Mouse (Mus musculus) myocyte (in vitro differentiated cells): Measurements from ENCODE around the gene Mrtfb. TPM values are rescaled to one million over a fixed set of nuclear protein-coding genes. Genes with fewer than 3 reads are reported as not detected.

ENCODE experiments used
- H3K27me3 ChIP-seq: one replicate; pipeline ENCODE4 v1.6.1; 2011; ENCODE audit not compliant: control insufficient read depth, insufficient read depth, insufficient read length
- H3K36me3 ChIP-seq: one replicate; pipeline ENCODE4 v1.6.1; 2011; ENCODE audit not compliant: control insufficient read depth, insufficient read depth
- H3K4me2 ChIP-seq: one replicate; pipeline ENCODE4 v1.6.1; 2011; ENCODE audit warnings: low read depth, control low read depth
- H3K4me3 ChIP-seq: one replicate; pipeline ENCODE4 v1.5.1; 2011; ENCODE audit warnings: mild to moderate bottlenecking, control low read depth, moderate library complexity
- H3K79me2 ChIP-seq: one replicate; pipeline ENCODE4 v1.6.1; 2011; ENCODE audit not compliant: control insufficient read depth, insufficient read depth
- H3ac ChIP-seq: one replicate; pipeline ENCODE4 v1.6.1; 2011; ENCODE audit not compliant: control insufficient read depth, insufficient read length
- CEBPB ChIP-seq: IDR thresholded peaks from 2 replicates; pipeline ENCODE4 v1.6.1; 2011; ENCODE audit warnings: mild to moderate bottlenecking, moderate library complexity; ENCODE audit not compliant: poor library complexity, insufficient read depth, severe bottlenecking
- E2F4 ChIP-seq: IDR thresholded peaks from one replicate; pipeline ENCODE4 v1.6.1; 2011; ENCODE audit warnings: mild to moderate bottlenecking, control low read depth, moderate library complexity; ENCODE audit not compliant: insufficient read depth
- MAX ChIP-seq: IDR thresholded peaks from one replicate; pipeline ENCODE4 v1.6.1; 2011; ENCODE audit warnings: low read depth, mild to moderate bottlenecking, control low read depth
- MYOD1 ChIP-seq, 3 experiments: IDR thresholded peaks; one replicate each; pipeline ENCODE4 v1.6.1; 2011; ENCODE audit warnings: control low read depth in 2 of 3, low read depth in 2 of 3, mild to moderate bottlenecking in 2 of 3, moderate library complexity in 1 of 3; ENCODE audit not compliant: insufficient read length in 2 of 3, control insufficient read depth in 1 of 3
- MYOG ChIP-seq, 3 experiments: IDR thresholded peaks; one replicate each; pipeline ENCODE4 v1.6.1; 2011; ENCODE audit warnings: control low read depth in 2 of 3, low read depth in 2 of 3, mild to moderate bottlenecking in 2 of 3; ENCODE audit not compliant: insufficient read length in 2 of 3, control insufficient read depth in 1 of 3, insufficient read depth in 1 of 3
- POLR2A ChIP-seq: IDR thresholded peaks from one replicate; pipeline ENCODE4 v1.6.1; 2011; ENCODE audit warnings: low read depth, mild to moderate bottlenecking, control low read depth, moderate library complexity; ENCODE audit not compliant: insufficient read length
- POLR2AphosphoS2 ChIP-seq: IDR thresholded peaks from one replicate; pipeline ENCODE4 v1.6.1; 2011; ENCODE audit warnings: low read depth, control low read depth; ENCODE audit not compliant: insufficient read length
- REST ChIP-seq: IDR thresholded peaks from one replicate; pipeline ENCODE4 v1.6.1; 2011; ENCODE audit warnings: mild to moderate bottlenecking, control low read depth, moderate library complexity; ENCODE audit not compliant: insufficient read depth, insufficient read length
- SRF ChIP-seq: IDR thresholded peaks from one replicate; pipeline ENCODE4 v1.6.1; 2011; ENCODE audit warnings: low read depth; ENCODE audit not compliant: control insufficient read depth, insufficient read length
- TCF12 ChIP-seq: IDR thresholded peaks from one replicate; pipeline ENCODE4 v1.6.1; 2011; ENCODE audit warnings: mild to moderate bottlenecking, control low read depth; ENCODE audit not compliant: poor library complexity, insufficient read depth, severe bottlenecking
- TCF3 ChIP-seq: IDR thresholded peaks from one replicate; pipeline ENCODE4 v1.6.1; 2011; ENCODE audit warnings: low read depth, control low read depth; ENCODE audit not compliant: insufficient read length
- USF1 ChIP-seq: IDR thresholded peaks from one replicate; pipeline ENCODE4 v1.6.1; 2011; ENCODE audit warnings: low read depth, mild to moderate bottlenecking, control low read depth, moderate library complexity
- polyA plus RNA-seq: library from polyadenylated mRNA; unstranded; fragments of >200 nt; fragmentation: generic; extraction: Trizol; gene quantifications from one replicate; pipeline ENCODE4 v1.2.1, GENCODE M21; 2012; ENCODE audit warnings: missing spikeins

The Mrtfb gene
- polyA plus RNA-seq, 1 experiment = 5.2 TPM

GRCm38 (mm10) chr16:13306065-13306695 is 49.9 kb downstream of the Mrtfb start:
- Histone ChIP-seq H3K27me3 (no peaks in the 10 kb centered on the region), H3K36me3 (peaks cover 6% of the 10 kb centered on the region), H3K4me3 (no peak overlapping the region), H3ac (no peak overlapping the region), H3K4me2 (no peak overlapping the region), H3K79me2 (no peaks in the 10 kb centered on the region)
- TF ChIP-seq MYOD1 (IDR thresholded peaks at IDR 0.05; ENCODE audit: control insufficient read depth in 1 of 3, insufficient read length in 2 of 3, low read depth in 2 of 3) (peak in 1 of 3 experiments; percentile 60), SRF (no peak), CEBPB (no peak), POLR2A (no peak), TCF3 (no peak), POLR2AphosphoS2 (no peak), MYOG (IDR thresholded peaks at IDR 0.05; ENCODE audit: control insufficient read depth in 1 of 3, insufficient read depth in 1 of 3, insufficient read length in 2 of 3, low read depth in 2 of 3) (peak in 1 of 3 experiments; percentile 38)

GRCm38 (mm10) chr16:13310096-13310683 is 53.9 kb downstream of the Mrtfb start:
- H3K4me2 ChIP-seq = peak overlapping the region; percentile 56
- no peak overlapping the region for H3ac ChIP-seq
- H3K27me3 ChIP-seq = no peaks in the 10 kb centered on the region
- H3K36me3 ChIP-seq = peaks cover 6% of the 10 kb centered on the region
- no peaks in the 10 kb centered on the region for H3K79me2 ChIP-seq
- no peak overlapping the region for H3K4me3 ChIP-seq
- peak in 1 of 3 experiments; percentile 3 for TF ChIP-seq MYOG (IDR thresholded peaks at IDR 0.05; ENCODE audit: control insufficient read depth in 1 of 3, insufficient read depth in 1 of 3, insufficient read length in 2 of 3, low read depth in 2 of 3)
- peak in 1 of 3 experiments; percentile 22 for TF ChIP-seq MYOD1 (IDR thresholded peaks at IDR 0.05; ENCODE audit: control insufficient read depth in 1 of 3, insufficient read length in 2 of 3, low read depth in 2 of 3)
- TF ChIP-seq CEBPB = no peak

GRCm38 (mm10) chr16:13311374-13311773 is 55.1 kb downstream of the Mrtfb start:
- no peak overlapping the region for H3K4me2 ChIP-seq
- no peaks in the 10 kb centered on the region for H3K79me2 ChIP-seq
- TF ChIP-seq REST (no peak), CEBPB (no peak), POLR2A (no peak), E2F4 (no peak), MYOG (IDR thresholded peaks at IDR 0.05; ENCODE audit: control insufficient read depth in 1 of 3, insufficient read depth in 1 of 3, insufficient read length in 2 of 3, low read depth in 2 of 3) (peak in 1 of 3 experiments; percentile 18), POLR2AphosphoS2 (no peak), MYOD1 (IDR thresholded peaks at IDR 0.05; ENCODE audit: control insufficient read depth in 1 of 3, insufficient read length in 2 of 3, low read depth in 2 of 3) (peak in 2 of 3 experiments; percentile 9 to 58), USF1 (no peak)
- peaks cover 6% of the 10 kb centered on the region for H3K36me3 ChIP-seq
- H3K27me3 ChIP-seq = no peaks in the 10 kb centered on the region
- H3K4me3 ChIP-seq = no peak overlapping the region
- no peak overlapping the region for H3ac ChIP-seq

GRCm38 (mm10) chr16:13313096-13313719 is 56.9 kb downstream of the Mrtfb start:
- Histone ChIP-seq H3ac (no peak overlapping the region), H3K4me3 (no peak overlapping the region), H3K4me2 (no peak overlapping the region), H3K27me3 (no peaks in the 10 kb centered on the region), H3K79me2 (no peaks in the 10 kb centered on the region), H3K36me3 (no peaks in the 10 kb centered on the region)
- TF ChIP-seq MAX (no peak), MYOG (IDR thresholded peaks at IDR 0.05; ENCODE audit: control insufficient read depth in 1 of 3, insufficient read depth in 1 of 3, insufficient read length in 2 of 3, low read depth in 2 of 3) (no peak), TCF3 (no peak), TCF12 (no peak), USF1 (no peak), MYOD1 (IDR thresholded peaks at IDR 0.05; ENCODE audit: control insufficient read depth in 1 of 3, insufficient read length in 2 of 3, low read depth in 2 of 3) (no peak), POLR2AphosphoS2 (no peak), CEBPB (no peak), REST (no peak), E2F4 (no peak), SRF (no peak), POLR2A (no peak)

- H3K79me2 ChIP-seq = peaks cover 3% of the 10 kb centered on the region
- H3K4me2 ChIP-seq = peak overlapping the region; percentile 47
- no peak overlapping the region for H3K4me3 ChIP-seq
- H3K27me3 ChIP-seq = no peaks in the 10 kb centered on the region
- no peak for TF ChIP-seq MYOG (IDR thresholded peaks at IDR 0.05; ENCODE audit: control insufficient read depth in 1 of 3, insufficient read depth in 1 of 3, insufficient read length in 2 of 3, low read depth in 2 of 3)
- no peak for TF ChIP-seq POLR2A
- TF ChIP-seq MYOD1 (IDR thresholded peaks at IDR 0.05; ENCODE audit: control insufficient read depth in 1 of 3, insufficient read length in 2 of 3, low read depth in 2 of 3) = no peak
- TF ChIP-seq SRF = no peak
- TF ChIP-seq USF1 = no peak
- TF ChIP-seq MAX = no peak
- TF ChIP-seq REST = no peak
- TF ChIP-seq TCF12 = no peak
- TF ChIP-seq E2F4 = no peak
- TF ChIP-seq POLR2AphosphoS2 = no peak
- peaks cover 5% of the 10 kb centered on the region for H3K36me3 ChIP-seq
- no peak overlapping the region for H3ac ChIP-seq
These were observed 67.5 kb downstream of the Mrtfb start for GRCm38 (mm10) chr16:13323751-13324150.
